Mouse (Mus musculus) liver, postnatal 0 days (tissue): ENCODE measurements around the gene Rab26.

Experiments
- CTCF ChIP-seq: sonication (generic); IDR thresholded peaks from 2 replicates; pipeline ENCODE4 v1.5.1; 2016; ENCODE audit warnings: antibody characterized with exemption, low read depth
- EP300 ChIP-seq: IDR thresholded peaks from 2 replicates; pipeline ENCODE4 v1.6.1; 2016; ENCODE audit warnings: antibody characterized with exemption, low read depth, mild to moderate bottlenecking

DNA sequence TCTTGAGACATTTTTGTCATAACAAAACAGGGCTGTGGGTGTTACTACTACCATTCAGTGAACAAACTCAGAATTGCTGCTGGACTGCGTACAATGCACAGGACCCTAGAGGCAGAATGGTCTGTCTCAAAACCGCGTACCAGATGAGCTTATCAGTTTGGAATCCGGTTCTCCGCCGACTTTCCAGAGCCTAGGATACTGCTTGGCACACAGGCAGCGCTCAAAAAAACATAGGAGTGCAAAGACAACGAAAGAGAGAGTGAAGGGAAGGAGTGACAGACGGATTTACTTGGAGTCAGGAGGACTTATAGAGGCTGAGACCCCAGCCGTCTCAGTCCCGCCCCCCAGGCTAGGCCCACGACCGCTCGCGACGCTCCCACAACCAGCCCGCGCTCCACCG is 6.7 kb downstream of the Rab26 start:
- TF ChIP-seq EP300 (no peak), CTCF (no peak)
